Mouse (Mus musculus) myocyte (in vitro differentiated cells): ENCODE measurements around the gene Mcl1. TPM values are rescaled to one million over a fixed set of nuclear protein-coding genes. Genes with fewer than 3 reads are reported as not detected.

Experiments used
- H3K27me3 ChIP-seq: one replicate; pipeline ENCODE4 v1.6.1; 2011; ENCODE audit not compliant: control insufficient read depth, insufficient read depth, insufficient read length
- H3K36me3 ChIP-seq: one replicate; pipeline ENCODE4 v1.6.1; 2011; ENCODE audit not compliant: control insufficient read depth, insufficient read depth
- H3K4me2 ChIP-seq: one replicate; pipeline ENCODE4 v1.6.1; 2011; ENCODE audit warnings: low read depth, control low read depth
- H3K4me3 ChIP-seq: one replicate; pipeline ENCODE4 v1.5.1; 2011; ENCODE audit warnings: mild to moderate bottlenecking, control low read depth, moderate library complexity
- H3K79me2 ChIP-seq: one replicate; pipeline ENCODE4 v1.6.1; 2011; ENCODE audit not compliant: control insufficient read depth, insufficient read depth
- H3ac ChIP-seq: one replicate; pipeline ENCODE4 v1.6.1; 2011; ENCODE audit not compliant: control insufficient read depth, insufficient read length
- CEBPB ChIP-seq: IDR thresholded peaks from 2 replicates; pipeline ENCODE4 v1.6.1; 2011; ENCODE audit warnings: mild to moderate bottlenecking, moderate library complexity; ENCODE audit not compliant: poor library complexity, insufficient read depth, severe bottlenecking
- E2F4 ChIP-seq: IDR thresholded peaks from one replicate; pipeline ENCODE4 v1.6.1; 2011; ENCODE audit warnings: mild to moderate bottlenecking, control low read depth, moderate library complexity; ENCODE audit not compliant: insufficient read depth
- MAX ChIP-seq: IDR thresholded peaks from one replicate; pipeline ENCODE4 v1.6.1; 2011; ENCODE audit warnings: low read depth, mild to moderate bottlenecking, control low read depth
- MYOD1 ChIP-seq, 3 experiments: IDR thresholded peaks; one replicate each; pipeline ENCODE4 v1.6.1; 2011; ENCODE audit warnings: control low read depth in 2 of 3, low read depth in 2 of 3, mild to moderate bottlenecking in 2 of 3, moderate library complexity in 1 of 3; ENCODE audit not compliant: insufficient read length in 2 of 3, control insufficient read depth in 1 of 3
- MYOG ChIP-seq, 3 experiments: IDR thresholded peaks; one replicate each; pipeline ENCODE4 v1.6.1; 2011; ENCODE audit warnings: control low read depth in 2 of 3, low read depth in 2 of 3, mild to moderate bottlenecking in 2 of 3; ENCODE audit not compliant: insufficient read length in 2 of 3, control insufficient read depth in 1 of 3, insufficient read depth in 1 of 3
- POLR2A ChIP-seq: IDR thresholded peaks from one replicate; pipeline ENCODE4 v1.6.1; 2011; ENCODE audit warnings: low read depth, mild to moderate bottlenecking, control low read depth, moderate library complexity; ENCODE audit not compliant: insufficient read length
- POLR2AphosphoS2 ChIP-seq: IDR thresholded peaks from one replicate; pipeline ENCODE4 v1.6.1; 2011; ENCODE audit warnings: low read depth, control low read depth; ENCODE audit not compliant: insufficient read length
- REST ChIP-seq: IDR thresholded peaks from one replicate; pipeline ENCODE4 v1.6.1; 2011; ENCODE audit warnings: mild to moderate bottlenecking, control low read depth, moderate library complexity; ENCODE audit not compliant: insufficient read depth, insufficient read length
- SRF ChIP-seq: IDR thresholded peaks from one replicate; pipeline ENCODE4 v1.6.1; 2011; ENCODE audit warnings: low read depth; ENCODE audit not compliant: control insufficient read depth, insufficient read length
- TCF12 ChIP-seq: IDR thresholded peaks from one replicate; pipeline ENCODE4 v1.6.1; 2011; ENCODE audit warnings: mild to moderate bottlenecking, control low read depth; ENCODE audit not compliant: poor library complexity, insufficient read depth, severe bottlenecking
- TCF3 ChIP-seq: IDR thresholded peaks from one replicate; pipeline ENCODE4 v1.6.1; 2011; ENCODE audit warnings: low read depth, control low read depth; ENCODE audit not compliant: insufficient read length
- USF1 ChIP-seq: IDR thresholded peaks from one replicate; pipeline ENCODE4 v1.6.1; 2011; ENCODE audit warnings: low read depth, mild to moderate bottlenecking, control low read depth, moderate library complexity
- polyA plus RNA-seq: library from polyadenylated mRNA; unstranded; fragments of >200 nt; fragmentation: generic; extraction: Trizol; gene quantifications from one replicate; pipeline ENCODE4 v1.2.1, GENCODE M21; 2012; ENCODE audit warnings: missing spikeins

Mcl1 gene
- polyA plus RNA-seq, 1 experiment, result 51.6 TPM

- H3K36me3 ChIP-seq, result peaks cover 6% of the 10 kb centered on the region
- no peak for TF ChIP-seq MYOG (IDR thresholded peaks at IDR 0.05; ENCODE audit: control insufficient read depth in 1 of 3, insufficient read depth in 1 of 3, insufficient read length in 2 of 3, low read depth in 2 of 3)
- no peak for TF ChIP-seq USF1
- no peak for TF ChIP-seq POLR2A
- TF ChIP-seq POLR2AphosphoS2, result no peak
- no peak for TF ChIP-seq CEBPB
- TF ChIP-seq E2F4, result no peak
- no peak overlapping the region for H3K4me3 ChIP-seq
- H3K4me2 ChIP-seq, result no peak overlapping the region
- H3K79me2 ChIP-seq, result peaks cover 57% of the 10 kb centered on the region
- H3ac ChIP-seq, result no peak overlapping the region
- H3K27me3 ChIP-seq, result no peaks in the 10 kb centered on the region
These were observed 14.5 kb downstream of the Mcl1 start for GRCm38 (mm10) chr3:95672861-95673706.

GRCm38 (mm10) chr3:95673707-95674211 is 15.2 kb downstream of the Mcl1 start:
- Histone ChIP-seq H3K27me3 (no peaks in the 10 kb centered on the region), H3K36me3 (peaks cover 1% of the 10 kb centered on the region), H3ac (no peak overlapping the region), H3K4me3 (no peak overlapping the region), H3K79me2 (peaks cover 51% of the 10 kb centered on the region), H3K4me2 (peak overlapping the region; percentile 31)
- TF ChIP-seq MYOG (IDR thresholded peaks at IDR 0.05; ENCODE audit: control insufficient read depth in 1 of 3, insufficient read depth in 1 of 3, insufficient read length in 2 of 3, low read depth in 2 of 3) (no peak), REST (no peak), E2F4 (no peak), POLR2A (no peak), TCF12 (no peak), POLR2AphosphoS2 (no peak), CEBPB (no peak)

- H3K4me2 ChIP-seq, result peak overlapping the region; percentile 77
- no peak overlapping the region for H3K4me3 ChIP-seq
- TF ChIP-seq MYOG (IDR thresholded peaks at IDR 0.05; ENCODE audit: control insufficient read depth in 1 of 3, insufficient read depth in 1 of 3, insufficient read length in 2 of 3, low read depth in 2 of 3), result peak in 1 of 3 experiments; percentile 5
- peak; percentile 64 for TF ChIP-seq POLR2AphosphoS2
- TF ChIP-seq MYOD1 (IDR thresholded peaks at IDR 0.05; ENCODE audit: control insufficient read depth in 1 of 3, insufficient read length in 2 of 3, low read depth in 2 of 3), result no peak
- H3K27me3 ChIP-seq, result no peaks in the 10 kb centered on the region
- H3ac ChIP-seq, result no peak overlapping the region
- H3K36me3 ChIP-seq, result no peaks in the 10 kb centered on the region
- H3K79me2 ChIP-seq, result peaks cover 46% of the 10 kb centered on the region
These were observed 15.6 kb downstream of the Mcl1 start for GRCm38 (mm10) chr3:95674236-95674635.

- H3ac ChIP-seq, result no peak overlapping the region
- H3K27me3 ChIP-seq, result no peaks in the 10 kb centered on the region
- no peak overlapping the region for H3K4me3 ChIP-seq
- peak overlapping the region; percentile 77 for H3K4me2 ChIP-seq
- peaks cover 40% of the 10 kb centered on the region for H3K79me2 ChIP-seq
- H3K36me3 ChIP-seq, result no peaks in the 10 kb centered on the region
- TF ChIP-seq CEBPB (no peak), E2F4 (no peak), TCF3 (no peak), SRF (no peak), MYOD1 (IDR thresholded peaks at IDR 0.05; ENCODE audit: control insufficient read depth in 1 of 3, insufficient read length in 2 of 3, low read depth in 2 of 3) (no peak), REST (no peak), POLR2AphosphoS2 (peak; percentile 60), MAX (no peak)
These were observed 16.2 kb downstream of the Mcl1 start for GRCm38 (mm10) chr3:95674812-95675211.

GRCm38 (mm10) chr3:95675301-95676092 is 16.9 kb downstream of the Mcl1 start:
- no peak overlapping the region for H3ac ChIP-seq
- H3K4me2 ChIP-seq, result peak overlapping the region; percentile 77
- no peak overlapping the region for H3K4me3 ChIP-seq
- H3K27me3 ChIP-seq, result no peaks in the 10 kb centered on the region
- no peaks in the 10 kb centered on the region for H3K36me3 ChIP-seq
- H3K79me2 ChIP-seq, result peaks cover 34% of the 10 kb centered on the region
- TF ChIP-seq MAX (no peak), TCF12 (peak; percentile 62), POLR2AphosphoS2 (peak; percentile 34), MYOD1 (IDR thresholded peaks at IDR 0.05; ENCODE audit: control insufficient read depth in 1 of 3, insufficient read length in 2 of 3, low read depth in 2 of 3) (peak in 2 of 3 experiments; percentile 40 to 78), E2F4 (no peak), USF1 (no peak), TCF3 (no peak), POLR2A (no peak), CEBPB (no peak), MYOG (IDR thresholded peaks at IDR 0.05; ENCODE audit: control insufficient read depth in 1 of 3, insufficient read depth in 1 of 3, insufficient read length in 2 of 3, low read depth in 2 of 3) (peak in 1 of 3 experiments; percentile 66), REST (no peak), SRF (no peak)
